Mouse (Mus musculus) gonadal fat pad, adult 2 months (tissue): ENCODE results near the gene Gm960. TPM values are rescaled to one million over a fixed set of nuclear protein-coding genes. Genes with fewer than 3 reads are reported as not detected.
"Not testable (repeated sequence)": the region's sequence is repeated elsewhere in the genome, so short reads cannot be mapped to it uniquely, and the experiment has no call there.

Source experiments
- DNase-seq: peaks from one replicate; pipeline ENCODE4 v3.0.0-alpha.2; 2012; ENCODE audit warnings: low read depth
- polyA plus RNA-seq: library from polyadenylated mRNA; depleted of rRNA; stranded (reverse); fragments of >200 nt; gene quantifications from 2 replicates; pipeline ENCODE4 v1.2.3, GENCODE M21; 2012; rRNA removed

Gene Gm960
- polyA plus RNA-seq, 1 experiment = 3.3 TPM

- no peak for DNase-seq
Measured at GRCm38 (mm10) chr19:4589081-4589480, 109.4 kb downstream of the Gm960 start.

- DNase-seq = no peak
Measured at GRCm38 (mm10) chr19:4588430-4588829, 110.0 kb downstream of the Gm960 start.

- no peak for DNase-seq
Measured at GRCm38 (mm10) chr19:4587426-4587825, 111.0 kb downstream of the Gm960 start.

- not testable (repeated sequence) for DNase-seq
Measured at GRCm38 (mm10) chr19:4586783-4587182, 111.7 kb downstream of the Gm960 start.

- DNase-seq = no peak
Measured at GRCm38 (mm10) chr19:4583856-4584255, 114.6 kb downstream of the Gm960 start.

GRCm38 (mm10) chr19:4579296-4579695 lies 119.2 kb downstream of the Gm960 start:
- DNase-seq = no peak

GRCm38 (mm10) chr19:4578799-4579198 lies 119.7 kb downstream of the Gm960 start:
- no peak for DNase-seq

Other genes starting within 250 kb of the Gm960 start
- gene Syt12, start 221.2 kb downstream of the Gm960 start, polyA plus RNA-seq = 73.8 and 88.6 TPM in 2 replicates
- gene 2010003K11Rik, start 200.1 kb downstream of the Gm960 start, polyA plus RNA-seq = 6.5 and 11.0 TPM in 2 replicates
- gene Pcx, start 188.2 kb downstream of the Gm960 start, polyA plus RNA-seq = 249 and 264 TPM in 2 replicates
- gene Lrfn4, start 83.0 kb downstream of the Gm960 start, polyA plus RNA-seq = 10.1 and 11.0 TPM in 2 replicates
- 86.0 and 90.7 TPM in 2 replicates for gene Rce1, start 73.0 kb downstream of the Gm960 start, polyA plus RNA-seq
- 3.2 and 5.0 TPM in 2 replicates for gene Sptbn2, start 12.5 kb upstream of the Gm960 start, polyA plus RNA-seq
- gene Rbm4b, start 57.8 kb upstream of the Gm960 start, polyA plus RNA-seq = 7.6 and 8.0 TPM in 2 replicates
- gene Rbm4, start 95.2 kb upstream of the Gm960 start, polyA plus RNA-seq = 37.5 and 38.3 TPM in 2 replicates
- 15.7 and 22.5 TPM in 2 replicates for gene Gm21992, start 112.9 kb upstream of the Gm960 start, polyA plus RNA-seq
- 33.6 and 35.1 TPM in 2 replicates for gene Rbm14, start 113.0 kb upstream of the Gm960 start, polyA plus RNA-seq
- 50.6 and 67.6 TPM in 2 replicates for gene Ccs, start 140.7 kb upstream of the Gm960 start, polyA plus RNA-seq
- gene Ccdc87, start 140.7 kb upstream of the Gm960 start, polyA plus RNA-seq = 0.22 and 0.36 TPM in 2 replicates
- 96.1 and 114 TPM in 2 replicates for gene Ctsf, start 156.5 kb upstream of the Gm960 start, polyA plus RNA-seq
- gene Actn3, start 179.2 kb upstream of the Gm960 start, polyA plus RNA-seq = 3.0 and 4.9 TPM in 2 replicates
- gene Zdhhc24, start 180.0 kb upstream of the Gm960 start, polyA plus RNA-seq = 31.4 and 38.7 TPM in 2 replicates
- 4.2 and 6.4 TPM in 2 replicates for gene Bbs1, start 208.0 kb upstream of the Gm960 start, polyA plus RNA-seq
- 87.4 and 96.6 TPM in 2 replicates for gene Dpp3, start 229.6 kb upstream of the Gm960 start, polyA plus RNA-seq
- gene Peli3, start 244.5 kb upstream of the Gm960 start, polyA plus RNA-seq = 5.1 and 6.7 TPM in 2 replicates